In genomic region chr6:119220297-119220696, GRCm38 (mm10) we compare ENCODE assay signal across 8 mouse cellular contexts. TPM values are rescaled to one million over a fixed set of nuclear protein-coding genes. Genes with fewer than 3 reads are reported as not detected.
DNase-seq lines count a peak whose midpoint lies in the region; ATAC-seq and TF ChIP-seq lines count a peak whose summit lies in the region.

No protein-coding gene starts in this region.

- peak; percentile 42 for DNase-seq in liver, adult 2 months (ENCODE audit: extremely low read depth, low read depth, low spot score)
- DNase-seq in liver (no peak), adipocyte (ENCODE audit: low spot score) (peak; percentile 88)
- peak; percentile 54 for DNase-seq in embryo, embryonic 11.5 days (ENCODE audit: low read depth, low spot score)
- peak; percentile 76 to 83 for DNase-seq in left cerebral cortex, postnatal 25 days (ENCODE audit: low spot score in 2 of 2)
- DNase-seq in natural killer cell, adult 2 months (ENCODE audit: low spot score in 2 of 2): peak; percentile 46 to 47
- peak; percentile 40 for DNase-seq in urinary bladder, postnatal 25 days (ENCODE audit: low spot score)

- no peak for TF ChIP-seq POLR2A in liver, adult 2 months (IDR thresholded peaks at IDR 0.05; ENCODE audit: extremely low read depth, insufficient read depth, low read length)

- ATAC-seq in hindbrain, embryonic 13.5 days (ENCODE audit: low FRiP score): 0 out of 2 replicates have a peak, but pooled peaks have one; percentile 15

- H3K27me3 ChIP-seq in liver, adult 2 months (ENCODE audit: control insufficient read depth, insufficient read depth, low read length): no peaks in the 10 kb centered on the region
- no peaks in the 10 kb centered on the region for H3K27me3 ChIP-seq in hindbrain, embryonic 13.5 days

- no peak overlapping the region for H3K9ac ChIP-seq in liver, adult 2 months (ENCODE audit: low read depth, low read length)
- no peak overlapping the region for H3K9ac ChIP-seq in hindbrain, embryonic 13.5 days

- no peaks in the 10 kb centered on the region for H3K79me2 ChIP-seq in liver, adult 2 months (ENCODE audit: control insufficient read depth, insufficient read depth, low read length)

- H3K4me1 ChIP-seq in liver, adult 2 months (ENCODE audit: control insufficient read depth, insufficient read depth, low read length): no peaks in the 10 kb centered on the region
- H3K4me1 ChIP-seq in hindbrain, embryonic 13.5 days (replicated peaks): peaks cover 14% of the 10 kb centered on the region

- H3K9me3 ChIP-seq in hindbrain, embryonic 13.5 days: no peaks in the 10 kb centered on the region

- H3K4me3 ChIP-seq in liver, adult 2 months (ENCODE audit: insufficient read depth, low read depth, low read length): no peak overlapping the region
- no peak overlapping the region for H3K4me3 ChIP-seq in hindbrain, embryonic 13.5 days

- no peaks in the 10 kb centered on the region for H3K36me3 ChIP-seq in liver, adult 2 months (ENCODE audit: control insufficient read depth, insufficient read depth, low read length)
- H3K36me3 ChIP-seq in hindbrain, embryonic 13.5 days: peaks cover 40% of the 10 kb centered on the region

- intact Hi-C loops in left cerebral cortex, postnatal 25 days (cut with DNase I): loop anchor here (1.0 to 5.0 kb wide), 4 partner anchors 62 to 224 kb away; no protein-coding TSS in a partner anchor

- 48% methylated on average over 10 of the region's 10 CpGs for WGBS in liver, adult 2 months
- WGBS in hindbrain, embryonic 13.5 days: 49% methylated on average over 10 of the region's 10 CpGs

- TF ChIP-seq CTCF in liver, adult 2 months (IDR thresholded peaks at IDR 0.05; ENCODE audit: low read depth, low read length): peak; percentile 65; the same call in 1 of the 2 replicates

- no peak overlapping the region for H3K27ac ChIP-seq in liver, adult 2 months (replicated peaks; ENCODE audit: insufficient read depth, low read depth, low read length)
- H3K27ac ChIP-seq in hindbrain, embryonic 13.5 days: no peak overlapping the region

- no peak overlapping the region for H3K4me2 ChIP-seq in hindbrain, embryonic 13.5 days

RNA-seq across cellular contexts. Expression of gene Cacna2d4, which starts 16.0 kb away (rescaled TPM):
- total RNA-seq in liver, adult 2 months (2014; rRNA removed): 0.28 TPM in 1 of 2 replicates, not detected in the other
- polyA plus RNA-seq in liver, adult 2 months (2012; rRNA removed): not detected in 2 replicates
- polyA plus RNA-seq in hindbrain, embryonic 13.5 days (2015; fragmentation: Nextera tagmentation; extraction: Ambion mirVana): 0.60 and 0.61 TPM in 2 replicates
- total RNA-seq in left cerebral cortex, postnatal 25 days (2021): 1 to 10 TPM; 2.6 to 4.6 TPM

RNA-seq across cellular contexts. Expression of gene Cacna1c, which starts 24.1 kb away (rescaled TPM):
- 0.18 and 0.20 TPM in 2 replicates for total RNA-seq in liver, adult 2 months (2014; rRNA removed)
- 0.01 and 0.09 TPM in 2 replicates for polyA plus RNA-seq in liver, adult 2 months (2012; rRNA removed)
- 5.9 and 6.9 TPM in 2 replicates for polyA plus RNA-seq in hindbrain, embryonic 13.5 days (2015; fragmentation: Nextera tagmentation; extraction: Ambion mirVana)
- 10 to 100 TPM; 60.6 to 70.9 TPM for total RNA-seq in left cerebral cortex, postnatal 25 days (2021)

RNA-seq across cellular contexts. Expression of gene Dcp1b, which starts 45.2 kb away (rescaled TPM):
- total RNA-seq in liver, adult 2 months (2014; rRNA removed): 2.1 and 2.5 TPM in 2 replicates
- polyA plus RNA-seq in liver, adult 2 months (2012; rRNA removed): 2.7 and 4.1 TPM in 2 replicates
- polyA plus RNA-seq in hindbrain, embryonic 13.5 days (2015; fragmentation: Nextera tagmentation; extraction: Ambion mirVana): 13.8 TPM in 2 replicates
- total RNA-seq in left cerebral cortex, postnatal 25 days (2021): 10 to 100 TPM; 14.7 to 16.5 TPM

Comparison
In these comparisons a context has a peak if more than half of its experiments do, and no peak if none do; other contexts are left out.
1. RNA of gene Cacna1c, which starts 24.1 kb away (total RNA-seq): 60.6 to 70.9 TPM in left cerebral cortex, postnatal 25 days; 0.18 to 0.20 TPM in liver, adult 2 months; every median in the first group is over 10 times any median in the second.